Mouse (Mus musculus) neural tube, embryonic 13.5 days (tissue): ENCODE results near the gene Smim8. TPM values are rescaled to one million over a fixed set of nuclear protein-coding genes. Genes with fewer than 3 reads are reported as not detected.

ENCODE experiments used
- ATAC-seq: fragments of 200-750 bp; cut with Nextera tagmentation; 2 replicates; pipeline ENCODE4 v1.8.0; 2017; ENCODE audit warnings: low read depth, mild to moderate bottlenecking, moderate TSS enrichment, moderate library complexity
- H3K27ac ChIP-seq: fragments of 300-500 bp; sonication (generic); replicated peaks from 2 replicates; pipeline ENCODE4 v1.5.1; 2015; ENCODE audit warnings: moderate library complexity, mild to moderate bottlenecking, inconsistent platforms
- H3K27me3 ChIP-seq: fragments of 300-500 bp; sonication (generic); 2 replicates; pipeline ENCODE4 v1.6.1; 2015; ENCODE audit warnings: mild to moderate bottlenecking, inconsistent platforms
- H3K36me3 ChIP-seq: fragments of 300-500 bp; sonication (generic); 2 replicates; pipeline ENCODE4 v1.6.1; 2015; ENCODE audit warnings: mild to moderate bottlenecking, inconsistent platforms
- H3K4me1 ChIP-seq: fragments of 300-500 bp; sonication (generic); replicated peaks from 2 replicates; pipeline ENCODE4 v1.6.1; 2015; ENCODE audit warnings: inconsistent platforms
- H3K4me2 ChIP-seq: fragments of 300-500 bp; sonication (generic); 2 replicates; pipeline ENCODE4 v1.6.1; 2015; ENCODE audit warnings: inconsistent platforms, mild to moderate bottlenecking, moderate library complexity
- H3K4me3 ChIP-seq: fragments of 300-500 bp; sonication (generic); 2 replicates; pipeline ENCODE4 v1.5.1; 2015; ENCODE audit warnings: mild to moderate bottlenecking, inconsistent platforms
- H3K9ac ChIP-seq: fragments of 300-500 bp; sonication (generic); 2 replicates; pipeline ENCODE4 v1.6.1; 2015; ENCODE audit warnings: moderate library complexity, mild to moderate bottlenecking, inconsistent platforms
- H3K9me3 ChIP-seq: fragments of 300-500 bp; sonication (generic); 2 replicates; pipeline ENCODE4 v1.6.1; 2016; ENCODE audit warnings: inconsistent platforms
- WGBS: fragments of 180-500 bp; shearing (Covaris S2); methylation state at CpG from one replicate; pipeline ENCODE4 v1.1.7; 2015; 5-methylcytosine and 5-hydroxymethylcytosine counted together
- polyA plus RNA-seq: library from polyadenylated mRNA; unstranded; fragments of >200 nt; fragmentation: Nextera tagmentation; extraction: Ambion mirVana; gene quantifications from 2 replicates; pipeline ENCODE4 v1.2.1, GENCODE M21; 2015

The Smim8 gene
- 48.6 and 60.0 TPM in 2 replicates for polyA plus RNA-seq

DNA sequence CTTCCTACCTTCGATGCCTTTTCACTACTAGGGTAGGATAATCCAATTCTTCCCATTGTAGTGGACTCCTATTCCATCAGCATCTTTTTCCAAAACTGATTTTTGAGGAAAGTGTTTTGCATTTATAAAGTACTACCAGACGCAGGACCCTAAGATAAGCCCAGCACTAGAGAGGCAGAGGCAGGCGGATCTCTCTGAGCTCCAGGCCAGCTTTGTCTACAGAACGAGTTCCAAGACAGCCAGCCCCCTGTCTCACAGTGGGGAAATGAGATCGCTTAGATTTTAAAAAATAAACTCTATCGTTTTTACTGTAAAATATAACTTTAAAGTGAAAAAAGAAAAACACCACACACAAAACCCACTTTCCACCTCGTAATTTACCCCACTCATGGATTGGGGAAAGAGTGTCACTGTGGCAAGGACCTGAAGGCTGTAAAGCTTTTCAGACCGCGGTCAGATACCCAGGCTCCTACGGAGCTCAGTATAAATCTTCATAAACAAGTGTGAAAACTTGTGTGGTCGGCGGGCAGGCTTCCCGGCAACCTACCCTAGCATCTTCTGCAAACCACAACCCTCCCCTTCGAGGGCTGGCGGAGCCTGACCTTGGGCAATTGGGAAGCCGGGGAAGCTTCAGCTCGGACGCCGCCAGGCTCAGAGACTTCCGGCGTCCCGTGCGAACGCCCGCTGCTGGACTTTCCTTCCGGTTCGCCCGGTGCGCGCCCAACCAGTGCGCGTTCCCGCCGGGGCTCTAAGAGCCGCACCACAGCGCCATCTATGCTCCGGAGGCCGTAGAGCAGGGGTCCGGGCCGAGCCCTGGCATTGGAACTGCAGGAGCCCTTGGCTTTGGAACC, at the start of gene Smim8:
Gene Smim8 (minus strand): TSS at position 747 of the 851 bp plus-strand sequence.
- Histone ChIP-seq H3K9ac (peak within 1 kb of the TSS; percentile 81), H3K4me3 (peak within 1 kb of the TSS; percentile 64), H3K27ac (peak within 1 kb of the TSS; percentile 89), H3K4me2 (peak within 1 kb of the TSS; percentile 77), H3K4me1 (peaks cover 12% of the 10 kb centered on the region), H3K36me3 (no peaks in the 10 kb centered on the region), H3K27me3 (no peaks in the 10 kb centered on the region), H3K9me3 (no peaks in the 10 kb centered on the region)
- peak; percentile 97 for ATAC-seq
- WGBS: 6% methylated on average over 40 of the region's 40 CpGs

DNA sequence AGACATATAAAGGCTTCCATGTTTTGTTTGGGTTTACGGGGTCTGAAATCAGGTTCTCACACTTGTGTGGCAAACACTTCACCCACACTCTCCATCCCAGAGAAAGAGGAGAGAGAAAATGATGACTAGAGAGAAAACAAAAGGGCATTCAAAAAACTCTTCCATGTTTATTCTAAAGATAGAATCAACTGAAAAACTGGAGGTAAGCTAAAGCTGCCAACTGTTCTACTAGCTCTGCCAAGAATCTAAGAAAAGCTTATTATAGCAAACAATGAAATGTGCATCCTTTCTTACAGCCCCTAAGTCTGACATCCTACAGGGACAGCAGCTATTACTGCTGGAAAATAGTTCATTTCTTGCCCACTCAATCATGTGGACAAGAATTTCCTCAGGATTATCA, 45.7 kb upstream of the Smim8 start:
- 96% methylated on average over 1 of the region's 1 CpGs for WGBS
- H3K9ac ChIP-seq: no peak overlapping the region
- no peak for ATAC-seq
- H3K4me3 ChIP-seq: no peak overlapping the region
- no peaks in the 10 kb centered on the region for H3K4me1 ChIP-seq
- no peak overlapping the region for H3K27ac ChIP-seq
- no peak overlapping the region for H3K4me2 ChIP-seq
- no peaks in the 10 kb centered on the region for H3K9me3 ChIP-seq
- no peaks in the 10 kb centered on the region for H3K27me3 ChIP-seq
- H3K36me3 ChIP-seq: peaks cover 12% of the 10 kb centered on the region

DNA sequence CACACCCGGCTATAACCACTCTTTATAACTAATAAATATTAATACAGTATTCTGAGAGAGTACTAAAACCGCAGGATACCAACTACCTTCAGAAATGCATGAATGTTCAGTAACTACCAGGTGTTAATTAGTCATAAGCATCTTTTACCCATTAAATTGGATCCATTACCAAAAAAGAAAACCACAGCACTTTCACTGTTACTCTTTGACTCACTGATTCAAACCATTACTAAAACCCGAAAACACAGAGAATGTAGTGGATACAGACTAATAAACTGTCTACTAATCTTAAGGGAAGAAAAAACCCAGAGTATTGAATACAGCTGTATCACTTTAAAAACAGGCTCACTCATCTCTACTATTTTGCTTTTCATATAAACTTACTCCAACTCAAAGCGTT, 41.7 kb upstream of the Smim8 start:
- Histone ChIP-seq H3K4me1 (no peaks in the 10 kb centered on the region), H3K4me3 (no peak overlapping the region), H3K27ac (no peak overlapping the region), H3K4me2 (no peak overlapping the region), H3K27me3 (no peaks in the 10 kb centered on the region), H3K9me3 (no peaks in the 10 kb centered on the region), H3K9ac (no peak overlapping the region), H3K36me3 (peaks cover 44% of the 10 kb centered on the region)
- WGBS: 88% methylated on average over 4 of the region's 4 CpGs
- ATAC-seq: no peak

DNA sequence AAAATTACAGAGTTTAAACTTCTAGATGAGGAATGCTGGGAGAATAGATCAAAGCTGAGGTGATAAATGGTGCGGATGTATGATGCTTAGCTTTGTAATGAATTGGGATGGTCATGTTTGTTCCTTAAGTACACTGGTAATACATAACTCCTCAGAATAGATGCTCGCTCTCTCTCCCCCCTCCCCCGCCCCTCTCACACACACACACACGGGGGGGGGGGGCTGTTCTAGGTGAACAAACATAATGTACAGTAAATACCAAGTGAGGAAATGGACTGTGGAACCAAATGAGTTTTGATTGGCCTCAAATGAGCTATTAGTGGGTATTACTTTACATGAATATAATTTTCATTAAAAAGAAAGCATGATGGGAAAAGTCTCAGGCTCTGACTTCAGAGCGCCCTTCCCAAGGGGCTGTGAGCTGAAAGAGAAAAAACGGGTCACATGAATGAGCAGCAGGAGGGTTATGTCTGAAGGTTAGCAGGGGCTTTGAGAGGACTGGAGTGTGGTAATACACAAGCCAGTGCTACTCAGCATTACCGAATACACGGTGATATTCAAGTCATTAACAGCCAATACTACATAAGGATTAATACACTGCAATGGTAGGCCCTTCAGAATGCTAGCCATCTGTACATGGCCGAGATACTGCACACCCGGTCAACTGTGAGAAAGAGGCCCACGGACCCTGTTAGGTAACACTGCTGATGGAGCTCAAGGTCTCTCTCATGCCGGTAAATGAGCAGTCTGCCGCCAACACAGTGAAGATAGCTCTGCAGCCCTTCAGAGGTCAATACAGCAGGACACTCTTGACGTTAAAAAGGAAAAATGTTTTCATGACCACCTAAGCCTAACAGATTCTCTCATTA, 23.2 kb upstream of the Smim8 start:
- Histone ChIP-seq H3K27me3 (no peaks in the 10 kb centered on the region), H3K4me3 (no peak overlapping the region), H3K4me2 (no peak overlapping the region), H3K4me1 (peaks cover 13% of the 10 kb centered on the region), H3K36me3 (peaks cover 20% of the 10 kb centered on the region), H3K9ac (no peak overlapping the region), H3K9me3 (no peaks in the 10 kb centered on the region), H3K27ac (no peak overlapping the region)
- peak; percentile 87 for ATAC-seq
- 80% methylated on average over 14 of the region's 14 CpGs for WGBS

DNA sequence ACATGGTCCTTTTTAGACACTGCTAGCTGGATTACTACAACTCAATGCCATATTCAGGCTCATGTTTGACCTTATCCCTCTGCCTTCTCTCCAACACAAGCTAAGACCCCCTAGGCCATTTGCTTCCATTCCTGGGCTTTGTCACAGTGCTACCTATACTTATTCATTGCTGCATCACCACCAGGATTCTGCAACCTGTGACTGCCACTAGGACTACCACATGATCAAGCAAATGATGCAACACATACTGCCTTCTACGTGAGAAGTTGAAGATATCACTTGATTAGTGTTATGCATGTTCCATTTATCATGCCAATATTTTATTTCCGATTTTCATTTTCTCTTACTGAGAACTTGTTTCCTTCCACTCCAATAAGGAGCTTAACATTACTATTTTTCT, 19.8 kb upstream of the Smim8 start:
- Histone ChIP-seq H3K4me3 (no peak overlapping the region), H3K9ac (no peak overlapping the region), H3K27me3 (no peaks in the 10 kb centered on the region), H3K27ac (no peak overlapping the region), H3K4me1 (peaks cover 16% of the 10 kb centered on the region), H3K36me3 (no peaks in the 10 kb centered on the region), H3K9me3 (no peaks in the 10 kb centered on the region), H3K4me2 (no peak overlapping the region)
- WGBS: 89% methylated on average over 2 of the region's 2 CpGs
- ATAC-seq: no peak

DNA sequence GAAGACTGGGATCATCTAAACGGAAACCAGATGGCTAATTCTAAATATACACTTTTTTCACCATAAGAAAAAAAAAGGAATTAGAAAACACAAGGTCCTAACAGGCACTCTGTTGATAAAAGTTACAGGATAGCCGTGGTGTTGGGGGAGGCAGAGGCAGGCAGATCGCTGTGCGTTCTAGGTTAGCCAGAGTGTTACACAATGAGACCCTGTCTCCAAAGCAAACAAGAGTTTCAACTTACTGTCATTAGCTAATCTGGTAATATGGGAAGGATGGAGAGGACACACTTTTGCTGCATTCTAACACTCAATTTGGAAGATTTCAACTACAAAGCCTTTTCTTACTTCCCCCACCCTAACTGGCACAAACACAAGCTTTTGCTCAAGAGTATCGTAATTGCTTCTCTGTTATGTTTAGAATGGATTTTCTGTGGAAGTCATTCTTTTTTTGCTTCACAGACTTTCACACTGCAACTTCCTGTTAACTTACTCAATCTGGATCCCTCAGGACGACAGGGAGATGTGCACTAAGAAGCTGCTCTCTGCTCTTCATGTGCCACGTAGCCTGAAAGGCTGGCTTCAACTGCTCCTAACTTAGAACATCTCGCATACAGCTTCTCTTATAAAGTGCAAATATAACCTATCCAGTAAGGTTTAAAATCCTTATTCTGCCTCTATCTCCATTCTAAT, 19.2 kb upstream of the Smim8 start:
- Histone ChIP-seq H3K9me3 (no peaks in the 10 kb centered on the region), H3K9ac (no peak overlapping the region), H3K27ac (no peak overlapping the region), H3K4me2 (no peak overlapping the region), H3K36me3 (no peaks in the 10 kb centered on the region), H3K4me3 (no peak overlapping the region), H3K4me1 (peaks cover 16% of the 10 kb centered on the region), H3K27me3 (no peaks in the 10 kb centered on the region)
- ATAC-seq: no peak
- 87% methylated on average over 8 of the region's 8 CpGs for WGBS

DNA sequence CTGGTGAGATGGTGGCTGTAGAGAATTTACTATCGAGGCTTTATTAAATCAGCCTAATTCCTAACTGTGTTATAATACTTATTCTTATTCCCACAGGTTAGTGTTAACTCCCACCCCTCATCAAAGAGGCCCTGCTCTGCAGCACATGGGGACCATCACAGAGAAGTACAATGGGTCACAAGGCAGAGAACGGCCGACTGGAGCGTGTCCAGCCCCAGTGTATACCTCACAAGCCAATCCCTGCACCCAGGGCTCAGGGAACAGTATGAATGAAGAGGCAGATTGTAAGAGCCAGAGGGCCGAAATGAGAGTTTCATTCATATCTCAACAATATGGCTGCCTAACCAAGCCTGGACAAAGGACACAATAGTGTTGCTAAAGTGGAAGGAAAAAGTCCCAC, 18.1 kb upstream of the Smim8 start:
- Histone ChIP-seq H3K36me3 (no peaks in the 10 kb centered on the region), H3K27ac (no peak overlapping the region), H3K4me1 (peaks cover 7% of the 10 kb centered on the region), H3K9ac (no peak overlapping the region), H3K4me2 (no peak overlapping the region), H3K9me3 (no peaks in the 10 kb centered on the region), H3K4me3 (no peak overlapping the region), H3K27me3 (no peaks in the 10 kb centered on the region)
- WGBS: 67% methylated on average over 5 of the region's 5 CpGs
- ATAC-seq: peak; percentile 48; the same call in 1 of the 2 replicates

DNA sequence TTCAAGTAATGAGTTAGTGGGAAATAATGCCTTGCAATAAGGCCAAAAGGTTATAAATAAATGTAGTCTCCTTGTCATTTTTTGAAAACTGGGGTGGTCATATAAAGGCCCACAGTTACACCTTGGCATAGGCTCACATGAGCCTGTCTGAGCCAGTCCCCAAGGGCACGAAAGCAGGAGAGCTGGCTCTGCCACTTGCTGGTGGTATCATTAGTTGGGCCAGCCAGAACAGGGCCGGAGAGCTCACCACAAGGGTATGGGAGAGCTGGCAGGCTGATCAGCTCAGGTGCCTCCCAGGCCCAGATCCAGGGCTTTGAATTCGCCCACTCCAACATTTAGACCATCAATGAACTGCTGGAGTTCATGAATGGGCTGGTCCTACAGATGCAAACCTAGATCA, 8.3 kb upstream of the Smim8 start:
- no peak overlapping the region for H3K4me3 ChIP-seq
- H3K4me2 ChIP-seq: no peak overlapping the region
- no peak overlapping the region for H3K9ac ChIP-seq
- H3K4me1 ChIP-seq: no peaks in the 10 kb centered on the region
- no peaks in the 10 kb centered on the region for H3K27me3 ChIP-seq
- no peaks in the 10 kb centered on the region for H3K9me3 ChIP-seq
- no peak for ATAC-seq
- no peak overlapping the region for H3K27ac ChIP-seq
- no peaks in the 10 kb centered on the region for H3K36me3 ChIP-seq
- WGBS: 88% methylated on average over 3 of the region's 3 CpGs

DNA sequence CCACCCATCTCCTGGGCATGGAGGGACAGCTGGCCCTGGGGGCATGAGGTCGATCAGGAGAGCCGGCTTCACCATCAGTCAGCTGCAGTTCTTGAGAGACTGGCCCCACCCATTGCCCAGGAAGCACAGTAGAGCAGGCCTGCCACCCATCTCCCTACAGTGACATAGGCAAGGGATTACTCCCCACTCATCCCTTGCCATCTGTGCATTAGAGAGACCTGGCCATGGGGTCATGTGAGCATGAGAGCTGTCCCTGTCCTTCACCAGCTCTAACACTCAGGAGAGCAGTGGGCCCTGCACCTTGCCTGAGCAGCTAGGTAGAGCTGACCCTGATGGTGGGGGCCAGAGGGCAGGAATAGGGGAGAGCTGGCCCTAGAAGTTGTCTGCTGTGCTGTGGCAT, 7.4 kb upstream of the Smim8 start:
- no peaks in the 10 kb centered on the region for H3K36me3 ChIP-seq
- H3K27ac ChIP-seq: no peak overlapping the region
- no peaks in the 10 kb centered on the region for H3K9me3 ChIP-seq
- no peak overlapping the region for H3K4me2 ChIP-seq
- no peak for ATAC-seq
- WGBS: 70% methylated on average over 2 of the region's 2 CpGs
- no peak overlapping the region for H3K9ac ChIP-seq
- H3K4me1 ChIP-seq: no peaks in the 10 kb centered on the region
- H3K27me3 ChIP-seq: no peaks in the 10 kb centered on the region
- H3K4me3 ChIP-seq: no peak overlapping the region

DNA sequence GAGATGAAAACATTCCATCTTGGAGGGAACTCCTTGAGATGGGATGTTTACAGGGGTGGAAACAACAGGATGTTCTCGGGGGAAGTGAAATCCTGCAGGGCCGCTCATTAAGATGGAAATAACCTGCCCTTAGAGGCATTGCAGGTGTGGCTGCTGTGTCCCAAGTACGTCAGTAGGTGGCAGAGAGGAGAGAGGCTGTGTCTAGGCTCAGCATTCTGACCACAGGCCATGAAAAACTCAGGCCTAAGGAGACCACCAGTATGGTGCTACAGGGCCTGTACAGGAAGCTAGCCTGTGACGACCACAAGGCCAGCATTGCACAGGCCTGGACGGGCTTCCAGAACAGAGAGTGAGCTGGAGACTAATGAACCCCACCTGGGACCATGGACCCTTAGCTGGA, 6.6 kb upstream of the Smim8 start:
- Histone ChIP-seq H3K4me2 (no peak overlapping the region), H3K27ac (no peak overlapping the region), H3K9ac (no peak overlapping the region), H3K4me3 (no peak overlapping the region), H3K27me3 (no peaks in the 10 kb centered on the region), H3K9me3 (no peaks in the 10 kb centered on the region), H3K36me3 (no peaks in the 10 kb centered on the region), H3K4me1 (no peaks in the 10 kb centered on the region)
- WGBS: 53% methylated on average over 5 of the region's 5 CpGs
- no peak for ATAC-seq

DNA sequence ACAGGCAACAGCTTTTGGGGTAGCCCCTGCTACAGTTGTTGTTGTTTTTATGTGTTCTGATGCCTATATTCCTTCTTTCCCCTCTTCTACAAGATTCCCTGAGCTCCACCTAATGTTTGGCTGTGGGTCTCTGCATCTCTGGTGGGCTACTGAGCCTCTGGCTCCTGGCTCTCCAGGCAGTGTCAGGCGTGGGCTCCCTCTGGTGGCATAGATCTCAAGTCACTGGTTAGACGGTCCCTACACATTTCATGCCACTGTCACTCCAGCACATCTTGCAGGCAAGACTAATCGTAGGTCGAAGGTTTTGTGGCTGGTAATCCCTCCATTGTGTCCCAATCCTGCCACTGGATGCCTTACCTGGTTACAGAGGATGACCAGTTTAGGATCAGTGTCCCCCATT, 4.5 kb upstream of the Smim8 start:
- H3K27me3 ChIP-seq: no peaks in the 10 kb centered on the region
- no peaks in the 10 kb centered on the region for H3K36me3 ChIP-seq
- H3K4me1 ChIP-seq: no peaks in the 10 kb centered on the region
- no peak overlapping the region for H3K4me2 ChIP-seq
- WGBS: 30% methylated on average over 4 of the region's 4 CpGs
- H3K9ac ChIP-seq: no peak overlapping the region
- ATAC-seq: no peak
- no peak overlapping the region for H3K4me3 ChIP-seq
- H3K27ac ChIP-seq: no peak overlapping the region
- H3K9me3 ChIP-seq: no peaks in the 10 kb centered on the region
